Mouse (Mus musculus) kidney, embryonic 15.5 days (tissue): ENCODE measurements at regions not wholly inside any gene's neighbourhood (a gene's known extent, or its start where the extent isn't known, plus 50 kb on each side); places are given as distances from the start of the nearest gene placed in this dataset.

Source experiments
- ATAC-seq: fragments of 200-750 bp; cut with Nextera tagmentation; replicated peaks from 2 replicates; pipeline ENCODE4 v1.8.0; 2017; ENCODE audit warnings: moderate TSS enrichment; ENCODE audit not compliant: low FRiP score
- H3K27ac ChIP-seq: fragments of 300-500 bp; sonication (generic); 2 replicates; pipeline ENCODE4 v1.5.1; 2015; ENCODE audit warnings: mild to moderate bottlenecking, inconsistent platforms
- H3K27me3 ChIP-seq: fragments of 300-500 bp; sonication (generic); 2 replicates; pipeline ENCODE4 v1.6.1; 2015; ENCODE audit warnings: inconsistent platforms
- H3K36me3 ChIP-seq: fragments of 300-500 bp; sonication (generic); 2 replicates; pipeline ENCODE4 v1.6.1; 2015; ENCODE audit warnings: inconsistent platforms
- H3K4me1 ChIP-seq: fragments of 300-500 bp; sonication (generic); 2 replicates; pipeline ENCODE4 v1.6.1; 2015; ENCODE audit warnings: inconsistent platforms
- H3K4me2 ChIP-seq: fragments of 300-500 bp; sonication (generic); 2 replicates; pipeline ENCODE4 v1.6.1; 2015; ENCODE audit warnings: moderate library complexity, mild to moderate bottlenecking, inconsistent platforms
- H3K4me3 ChIP-seq: fragments of 300-500 bp; sonication (generic); replicated peaks from 2 replicates; pipeline ENCODE4 v1.5.1; 2015; ENCODE audit warnings: mild to moderate bottlenecking, inconsistent platforms
- H3K9ac ChIP-seq: fragments of 300-500 bp; sonication (generic); 2 replicates; pipeline ENCODE4 v1.6.1; 2015; ENCODE audit warnings: mild to moderate bottlenecking, inconsistent platforms
- H3K9me3 ChIP-seq: fragments of 300-500 bp; sonication (generic); replicated peaks from 2 replicates; pipeline ENCODE4 v1.6.1; 2016; ENCODE audit warnings: inconsistent platforms
- WGBS: fragments of 180-500 bp; shearing (Covaris S2); methylation state at CpG from one replicate; pipeline ENCODE4 v1.1.7; 2015; ENCODE audit warnings: mixed read lengths; 5-methylcytosine and 5-hydroxymethylcytosine counted together

- Histone ChIP-seq H3K36me3 (no peaks in the 10 kb centered on the region), H3K9me3 (no peaks in the 10 kb centered on the region), H3K4me1 (0 out of 2 replicates have a peak, but pooled peaks cover 4% of the 10 kb centered on the region), H3K9ac (no peak overlapping the region), H3K27me3 (no peaks in the 10 kb centered on the region), H3K4me2 (no peak overlapping the region), H3K27ac (no peak overlapping the region), H3K4me3 (no peak overlapping the region)
- WGBS = 45% methylated on average over 5 of the region's 5 CpGs
- no peak for ATAC-seq
Measured at GRCm38 (mm10) chr2:174936665-174937064, 73.4 kb upstream of the Gm14444 start.

DNA sequence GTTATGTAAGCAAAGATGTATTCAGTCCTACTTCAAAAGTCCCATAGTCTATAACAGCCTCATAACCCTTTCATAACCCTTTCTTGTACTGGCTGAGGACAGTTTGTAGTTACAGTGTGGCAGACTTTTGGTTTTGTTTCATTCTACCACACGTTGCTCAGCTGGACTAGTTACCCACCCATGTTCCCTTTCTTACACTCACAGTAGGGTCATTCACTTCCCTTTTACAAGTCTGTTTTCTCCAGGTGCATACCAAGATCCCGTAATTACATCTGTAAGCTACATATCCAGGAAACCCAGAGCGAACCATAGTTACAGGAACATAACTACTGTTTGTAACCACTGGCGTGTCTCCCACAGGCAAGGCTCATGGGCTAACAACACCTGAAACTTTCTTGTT is 72.1 kb upstream of the Gm14444 start:
- Histone ChIP-seq H3K9ac (no peak overlapping the region), H3K4me2 (no peak overlapping the region), H3K27me3 (no peaks in the 10 kb centered on the region), H3K9me3 (no peaks in the 10 kb centered on the region), H3K36me3 (no peaks in the 10 kb centered on the region), H3K27ac (no peak overlapping the region), H3K4me1 (no peaks in the 10 kb centered on the region), H3K4me3 (no peak overlapping the region)
- WGBS = 86% methylated on average over 4 of the region's 4 CpGs
- ATAC-seq = no peak

DNA sequence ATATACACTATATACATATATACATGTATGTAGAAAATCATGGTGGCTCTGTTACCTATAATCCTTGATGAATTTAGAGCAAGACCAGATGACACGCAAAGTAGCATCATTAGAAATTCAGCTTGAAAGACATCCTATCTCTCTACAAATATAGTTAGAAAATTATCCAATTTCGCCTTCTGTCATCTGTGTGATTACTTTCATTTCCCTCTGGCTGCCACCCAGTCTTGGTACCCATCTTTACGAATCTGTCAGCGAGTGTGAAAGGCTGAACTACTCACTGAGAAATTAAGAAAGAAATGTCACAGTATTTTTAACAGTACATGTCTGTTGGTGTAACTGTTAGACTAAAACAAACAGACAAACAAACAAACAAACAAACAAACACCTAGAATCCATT is 67.8 kb upstream of the Gm14444 start:
- 85% methylated on average over 4 of the region's 4 CpGs for WGBS

GRCm38 (mm10) chr2:174948106-174948505 is 61.9 kb upstream of the Gm14444 start:
- no peaks in the 10 kb centered on the region for H3K27me3 ChIP-seq
- 86% methylated on average over 8 of the region's 8 CpGs for WGBS
- no peak for ATAC-seq

More for the DNA sequence above, 67.8 kb upstream of the Gm14444 start:
- no peak overlapping the region for H3K27ac ChIP-seq
- no peak overlapping the region for H3K9ac ChIP-seq
- no peak overlapping the region for H3K4me3 ChIP-seq
- no peaks in the 10 kb centered on the region for H3K27me3 ChIP-seq
- H3K36me3 ChIP-seq = no peaks in the 10 kb centered on the region
- no peaks in the 10 kb centered on the region for H3K4me1 ChIP-seq
- H3K4me2 ChIP-seq = no peak overlapping the region
- no peak for ATAC-seq
- H3K9me3 ChIP-seq = no peaks in the 10 kb centered on the region

More at GRCm38 (mm10) chr2:174948106-174948505, 61.9 kb upstream of the Gm14444 start:
- no peak overlapping the region for H3K4me2 ChIP-seq
- no peak overlapping the region for H3K4me3 ChIP-seq
- no peaks in the 10 kb centered on the region for H3K36me3 ChIP-seq
- no peaks in the 10 kb centered on the region for H3K9me3 ChIP-seq
- no peak overlapping the region for H3K27ac ChIP-seq
- no peak overlapping the region for H3K9ac ChIP-seq
- no peaks in the 10 kb centered on the region for H3K4me1 ChIP-seq
